Mouse (Mus musculus) gastrocnemius, postnatal 14 days (tissue): Measurements from ENCODE around the gene Dbt. TPM values are rescaled to one million over a fixed set of nuclear protein-coding genes. Genes with fewer than 3 reads are reported as not detected.

ENCODE experiments used
- total RNA-seq, 2 experiments: library from RNA; stranded (reverse); gene quantifications; 2 replicates each; pipeline ENCODE4 v1.2.3; 2021

Dbt gene
- total RNA-seq, 2 experiments from 2014 or later, result 26.7 to 28.3 TPM

Other genes starting within 250 kb of the Dbt start
- 10 to 100 TPM; 17.0 to 23.9 TPM for gene Cdc14a, start 89.0 kb upstream of the Dbt start, total RNA-seq
- gene Rtca, start 4.9 kb upstream of the Dbt start, total RNA-seq, result 10 to 100 TPM; 23.2 to 24.3 TPM
- 10 to 100 TPM; 39.2 to 42.1 TPM for gene Lrrc39, start 49.9 kb downstream of the Dbt start, total RNA-seq
- gene Sass6, start 81.9 kb downstream of the Dbt start, total RNA-seq, result 1 to 10 TPM; 3.0 to 3.4 TPM
- gene Trmt13, start 101.5 kb downstream of the Dbt start, total RNA-seq, result 1 to 10 TPM; 4.7 to 5.3 TPM
- 10 to 100 TPM; 13.4 to 14.3 TPM for gene Mfsd14a, start 149.6 kb downstream of the Dbt start, total RNA-seq
- not detected for gene Gm43191, start 168.2 kb downstream of the Dbt start, total RNA-seq
- gene Slc35a3, start 199.8 kb downstream of the Dbt start, total RNA-seq, result 1 to 10 TPM; 8.2 to 8.9 TPM